Mouse (Mus musculus) intestine, embryonic 16.5 days (tissue): Measurements from ENCODE around the gene Eefsec. TPM values are rescaled to one million over a fixed set of nuclear protein-coding genes. Genes with fewer than 3 reads are reported as not detected.

Experiments
- ATAC-seq: fragments of 200-750 bp; cut with Nextera tagmentation; 2 replicates; pipeline ENCODE4 v1.8.0; 2017; ENCODE audit warnings: moderate TSS enrichment, moderate library complexity
- H3K27ac ChIP-seq: fragments of 300-500 bp; sonication (generic); 2 replicates; pipeline ENCODE4 v1.5.1; 2014; ENCODE audit warnings: mild to moderate bottlenecking, low read length
- H3K27me3 ChIP-seq: fragments of 300-500 bp; sonication (generic); replicated peaks from 2 replicates; pipeline ENCODE4 v1.6.1; 2014; ENCODE audit warnings: low read length, control low read depth, mixed read lengths; ENCODE audit not compliant: control insufficient read depth, insufficient read depth
- H3K36me3 ChIP-seq: fragments of 300-500 bp; sonication (generic); 2 replicates; pipeline ENCODE4 v1.6.1; 2014; ENCODE audit warnings: low read length, control low read depth; ENCODE audit not compliant: control insufficient read depth, insufficient read depth
- H3K4me1 ChIP-seq: fragments of 300-500 bp; sonication (generic); 2 replicates; pipeline ENCODE4 v1.6.1; 2014; ENCODE audit warnings: low read length, control low read depth, mixed read lengths; ENCODE audit not compliant: control insufficient read depth, insufficient read depth
- H3K4me2 ChIP-seq: fragments of 300-500 bp; sonication (generic); 2 replicates; pipeline ENCODE4 v1.6.1; 2014; ENCODE audit warnings: low read depth, low read length, control low read depth
- H3K4me3 ChIP-seq: fragments of 300-500 bp; sonication (generic); 2 replicates; pipeline ENCODE4 v1.5.1; 2014; ENCODE audit warnings: mild to moderate bottlenecking, low read length
- H3K9ac ChIP-seq: fragments of 300-500 bp; sonication (generic); 2 replicates; pipeline ENCODE4 v1.6.1; 2014; ENCODE audit warnings: low read depth, low read length
- H3K9me3 ChIP-seq: fragments of 300-500 bp; sonication (generic); 2 replicates; pipeline ENCODE4 v1.6.1; 2016; ENCODE audit warnings: low read length, control low read depth; ENCODE audit not compliant: control insufficient read depth
- WGBS: fragments of 180-500 bp; shearing (Covaris S2); extraction: QIAGEN DNeasy Blood & Tissue Kit; methylation state at CpG from one replicate; pipeline ENCODE4 v1.1.7; 2014; 5-methylcytosine and 5-hydroxymethylcytosine counted together
- polyA plus RNA-seq: library from polyadenylated mRNA; unstranded; fragments of >200 nt; fragmentation: Nextera tagmentation; extraction: Ambion mirVana; gene quantifications from 2 replicates; pipeline ENCODE4 v1.2.1, GENCODE M21; 2015

Eefsec gene
- polyA plus RNA-seq, 1 experiment from 2014 or later, result 34.4 TPM

DNA sequence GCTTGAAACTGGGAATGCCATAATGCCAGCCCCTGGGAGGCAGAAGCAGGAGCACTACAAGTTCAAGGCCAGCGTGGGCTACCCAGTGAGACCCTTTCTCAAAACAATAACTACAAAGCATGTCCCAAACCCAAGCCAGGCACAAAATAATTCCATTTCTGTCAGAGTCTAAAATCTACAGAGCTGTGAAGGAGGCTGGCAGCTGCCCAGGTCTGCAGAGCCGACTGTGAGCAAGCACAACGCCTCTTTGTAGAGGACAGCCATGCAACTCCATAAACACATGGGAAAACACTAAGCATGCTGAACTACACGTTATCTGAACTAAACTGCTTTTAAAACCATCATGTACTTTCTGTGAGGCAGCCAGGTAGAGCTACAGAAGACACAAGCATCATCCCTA is 7.3 kb downstream of the Eefsec start:
- Histone ChIP-seq H3K4me1 (peaks cover 6% of the 10 kb centered on the region; the same call in 1 of the 2 replicates), H3K4me3 (no peak overlapping the region), H3K27ac (no peak overlapping the region), H3K9ac (no peak overlapping the region), H3K27me3 (no peaks in the 10 kb centered on the region), H3K4me2 (no peak overlapping the region), H3K36me3 (no peaks in the 10 kb centered on the region), H3K9me3 (no peaks in the 10 kb centered on the region)
- ATAC-seq, result no peak
- WGBS, result 82% methylated on average over 4 of the region's 4 CpGs

DNA sequence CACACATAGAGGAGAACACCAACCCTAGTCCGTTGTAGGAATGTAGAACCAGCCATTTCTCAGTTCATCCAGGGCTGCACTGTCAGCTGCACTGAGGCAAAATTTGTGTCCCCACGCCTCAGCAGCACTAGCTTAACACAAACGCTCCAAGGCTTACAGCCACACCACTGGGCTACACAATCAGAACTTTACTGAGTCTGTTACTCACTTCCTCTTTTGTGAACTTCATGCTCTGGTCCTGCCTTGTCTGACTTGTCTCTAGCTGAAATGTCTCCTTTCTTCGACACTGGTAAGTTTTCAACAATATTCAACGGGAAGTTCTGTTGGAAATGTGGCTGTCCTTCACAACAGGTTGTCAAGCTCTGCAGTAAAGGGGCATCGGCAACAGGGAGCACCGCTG is 10.7 kb downstream of the Eefsec start:
- Histone ChIP-seq H3K27me3 (no peaks in the 10 kb centered on the region), H3K36me3 (no peaks in the 10 kb centered on the region), H3K4me2 (no peak overlapping the region), H3K9me3 (no peaks in the 10 kb centered on the region), H3K9ac (no peak overlapping the region), H3K4me3 (no peak overlapping the region), H3K4me1 (no peaks in the 10 kb centered on the region), H3K27ac (no peak overlapping the region)
- WGBS, result 87% methylated on average over 7 of the region's 7 CpGs
- ATAC-seq, result no peak

DNA sequence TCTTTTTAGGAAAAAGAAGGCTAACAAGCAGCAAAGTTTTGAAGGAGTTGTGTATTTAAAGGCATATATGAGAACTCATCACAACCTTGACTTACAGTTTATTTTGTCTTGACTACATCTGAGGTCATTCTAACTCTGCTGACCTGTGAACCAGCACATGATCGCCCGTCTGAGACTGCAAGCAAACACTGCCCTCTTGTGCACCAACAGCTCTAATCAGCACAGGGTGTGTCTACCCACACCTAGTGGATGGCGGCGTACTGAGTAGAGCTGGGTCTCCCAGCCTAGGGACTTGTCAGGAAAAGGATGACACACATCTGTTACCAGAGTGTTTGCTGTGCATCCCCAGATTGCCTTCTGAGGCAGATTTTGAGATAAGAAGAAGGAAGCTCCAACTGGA is 15.1 kb downstream of the Eefsec start:
- no peak overlapping the region for H3K9ac ChIP-seq
- WGBS, result 24% methylated on average over 4 of the region's 4 CpGs
- no peak overlapping the region for H3K4me2 ChIP-seq
- no peak overlapping the region for H3K27ac ChIP-seq
- ATAC-seq, result peak; percentile 91
- H3K9me3 ChIP-seq, result no peaks in the 10 kb centered on the region
- no peaks in the 10 kb centered on the region for H3K27me3 ChIP-seq
- no peaks in the 10 kb centered on the region; the same call in 1 of the 2 replicates for H3K4me1 ChIP-seq
- H3K36me3 ChIP-seq, result no peaks in the 10 kb centered on the region
- no peak overlapping the region for H3K4me3 ChIP-seq

DNA sequence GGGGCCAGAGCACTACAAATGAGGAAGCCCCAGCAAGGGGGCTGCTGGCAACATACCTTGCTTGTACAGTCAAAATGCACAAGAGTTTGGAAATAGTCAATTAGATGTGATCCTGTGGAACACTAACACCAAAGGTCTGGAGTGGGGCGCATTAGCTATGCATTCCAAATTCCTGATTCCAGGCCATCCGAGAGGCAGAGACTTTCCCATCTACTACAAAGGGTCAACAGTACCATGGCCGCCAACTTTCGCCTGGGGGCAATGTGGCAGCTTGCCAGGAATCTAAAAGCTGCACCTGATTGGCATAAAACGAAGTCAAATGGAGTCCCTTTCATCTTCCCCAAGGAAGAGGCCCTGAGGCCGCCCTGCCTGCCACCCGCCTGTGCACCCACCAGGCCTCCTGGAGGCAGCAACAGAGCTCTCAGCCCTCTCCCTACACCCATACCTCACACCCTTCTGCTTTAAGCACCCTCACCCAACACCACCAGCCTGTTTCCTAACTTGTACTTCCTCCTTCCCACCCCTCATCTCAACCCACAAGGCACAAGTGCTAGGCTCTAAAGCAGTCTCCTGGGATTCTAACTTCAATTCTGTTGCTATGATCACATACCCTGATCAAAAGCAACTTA is 30.1 kb downstream of the Eefsec start:
- H3K9ac ChIP-seq, result no peak overlapping the region
- H3K4me2 ChIP-seq, result no peak overlapping the region
- no peaks in the 10 kb centered on the region for H3K4me1 ChIP-seq
- H3K27ac ChIP-seq, result no peak overlapping the region
- H3K36me3 ChIP-seq, result no peaks in the 10 kb centered on the region
- no peaks in the 10 kb centered on the region for H3K27me3 ChIP-seq
- no peaks in the 10 kb centered on the region for H3K9me3 ChIP-seq
- no peak for ATAC-seq
- 76% methylated on average over 7 of the region's 7 CpGs for WGBS
- no peak overlapping the region for H3K4me3 ChIP-seq

DNA sequence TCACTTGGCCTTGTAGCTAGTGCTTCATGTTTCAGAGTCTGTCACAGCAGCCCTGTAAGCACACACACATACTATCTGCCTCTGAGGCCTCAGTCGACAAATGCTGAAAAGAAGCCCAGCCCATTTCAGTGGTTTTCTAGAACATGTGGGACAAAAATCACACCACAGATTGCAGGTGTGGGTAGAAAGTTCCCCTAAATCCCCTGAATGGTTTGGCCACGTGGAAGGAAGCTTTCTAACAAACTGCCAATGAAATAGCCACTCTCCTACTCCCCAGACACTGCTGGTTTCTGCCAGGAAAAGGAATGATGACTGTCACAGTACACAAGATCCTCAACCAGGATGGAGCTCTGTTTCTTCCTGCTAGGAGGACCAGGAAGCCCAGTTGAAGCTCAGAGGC is 33.7 kb downstream of the Eefsec start:
- H3K27ac ChIP-seq, result no peak overlapping the region
- no peak overlapping the region for H3K9ac ChIP-seq
- no peak for ATAC-seq
- H3K36me3 ChIP-seq, result no peaks in the 10 kb centered on the region
- H3K4me2 ChIP-seq, result no peak overlapping the region
- peaks cover 6% of the 10 kb centered on the region; the same call in 1 of the 2 replicates for H3K4me1 ChIP-seq
- H3K4me3 ChIP-seq, result no peak overlapping the region
- H3K27me3 ChIP-seq, result no peaks in the 10 kb centered on the region
- 62% methylated on average over 2 of the region's 2 CpGs for WGBS
- H3K9me3 ChIP-seq, result no peaks in the 10 kb centered on the region

DNA sequence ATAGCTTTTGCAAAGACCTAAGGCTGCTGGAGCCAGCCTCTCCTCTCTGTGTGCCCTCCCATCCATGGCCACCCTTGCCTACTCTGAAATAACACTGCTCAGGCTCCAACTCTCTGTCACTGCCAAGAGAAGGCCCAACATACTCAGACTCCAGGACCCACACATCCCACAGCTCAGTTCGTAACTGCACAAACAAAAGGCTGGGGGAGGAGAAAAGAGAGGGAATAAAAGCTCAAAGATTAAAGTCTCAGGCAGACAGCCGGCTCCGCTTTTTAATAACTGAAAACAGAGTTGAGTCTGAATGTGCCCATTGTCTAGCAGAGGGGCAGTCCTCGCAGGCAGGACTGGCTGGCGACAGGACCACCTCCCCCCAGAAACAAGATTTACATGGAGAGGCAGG is 36.8 kb downstream of the Eefsec start:
- 52% methylated on average over 5 of the region's 5 CpGs for WGBS
- no peak overlapping the region for H3K4me2 ChIP-seq
- H3K9ac ChIP-seq, result no peak overlapping the region
- ATAC-seq, result no peak
- H3K4me3 ChIP-seq, result no peak overlapping the region
- peaks cover 6% of the 10 kb centered on the region; the same call in 1 of the 2 replicates for H3K4me1 ChIP-seq
- H3K27me3 ChIP-seq, result no peaks in the 10 kb centered on the region
- no peak overlapping the region for H3K27ac ChIP-seq
- H3K36me3 ChIP-seq, result no peaks in the 10 kb centered on the region
- H3K9me3 ChIP-seq, result no peaks in the 10 kb centered on the region

DNA sequence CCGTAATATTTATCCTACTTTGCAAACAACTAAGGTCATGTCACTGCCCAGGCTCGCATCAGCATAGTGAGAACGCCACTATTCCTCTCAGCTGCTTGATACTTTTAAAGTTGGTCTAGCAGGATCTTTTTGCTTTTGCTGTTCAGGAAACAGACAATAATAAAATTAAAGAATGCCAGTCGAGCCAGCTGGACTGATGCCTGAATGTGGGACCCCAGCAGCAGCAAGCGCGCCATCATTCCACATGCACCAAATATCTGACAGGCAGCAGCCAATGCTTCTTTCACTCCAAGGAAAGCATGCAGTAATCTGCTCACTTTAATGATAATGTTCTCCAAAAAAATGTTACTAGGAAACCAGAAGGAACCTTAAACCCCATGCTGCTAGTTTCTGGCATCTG is 45.9 kb downstream of the Eefsec start:
- H3K4me1 ChIP-seq, result no peaks in the 10 kb centered on the region
- 72% methylated on average over 6 of the region's 6 CpGs for WGBS

DNA sequence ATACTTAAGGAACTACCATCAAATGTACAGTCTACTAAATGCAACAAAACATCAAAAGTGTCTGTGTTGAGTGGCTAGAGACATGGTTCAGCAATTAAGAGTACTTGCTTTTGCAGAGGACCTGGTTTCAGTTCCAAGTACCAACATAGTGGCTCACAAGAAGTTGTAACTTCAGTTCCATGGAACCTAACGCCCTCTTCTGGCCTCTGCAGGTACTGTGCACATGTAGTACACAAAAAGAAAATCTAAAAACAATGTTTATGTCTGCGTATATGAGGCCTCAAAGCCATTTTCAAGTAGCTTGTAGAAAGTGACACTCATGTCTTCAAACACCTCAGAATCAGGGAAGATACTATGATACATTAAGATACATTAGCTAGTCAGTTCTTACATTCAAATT is 48.4 kb downstream of the Eefsec start:
- Histone ChIP-seq H3K4me3 (no peak overlapping the region), H3K27ac (no peak overlapping the region), H3K9ac (no peak overlapping the region), H3K4me1 (no peaks in the 10 kb centered on the region; the same call in 1 of the 2 replicates), H3K9me3 (no peaks in the 10 kb centered on the region), H3K36me3 (no peaks in the 10 kb centered on the region), H3K4me2 (no peak overlapping the region), H3K27me3 (no peaks in the 10 kb centered on the region)
- WGBS, result 78% methylated on average over 2 of the region's 2 CpGs
- no peak for ATAC-seq

More for the DNA sequence above, 45.9 kb downstream of the Eefsec start:
- ATAC-seq, result no peak
- Histone ChIP-seq H3K9ac (no peak overlapping the region), H3K4me3 (no peak overlapping the region), H3K27ac (no peak overlapping the region), H3K27me3 (no peaks in the 10 kb centered on the region), H3K4me2 (no peak overlapping the region), H3K9me3 (no peaks in the 10 kb centered on the region), H3K36me3 (no peaks in the 10 kb centered on the region)

DNA sequence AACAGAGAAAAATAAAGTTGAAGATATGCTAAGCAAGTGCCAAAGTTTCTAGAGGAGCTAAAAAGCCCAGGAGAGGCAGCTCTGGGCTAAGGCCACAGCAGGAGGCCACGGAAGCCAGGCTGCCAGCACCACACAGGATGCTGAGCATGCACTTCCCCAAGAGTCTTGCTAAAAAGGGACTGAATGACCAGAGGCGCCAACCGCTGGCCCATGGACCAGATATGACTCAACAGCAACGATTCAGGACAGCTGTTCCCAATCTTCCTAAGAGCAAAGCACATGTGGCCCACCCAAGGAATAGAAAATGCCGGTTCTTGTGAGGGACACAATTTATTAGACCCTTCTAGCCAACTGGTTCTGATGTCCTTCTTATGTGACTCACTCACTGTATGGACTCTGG is 57.4 kb downstream of the Eefsec start:
- H3K4me1 ChIP-seq, result peaks cover 13% of the 10 kb centered on the region
- WGBS, result 70% methylated on average over 5 of the region's 5 CpGs
- no peak overlapping the region for H3K4me3 ChIP-seq
- no peaks in the 10 kb centered on the region for H3K36me3 ChIP-seq
- H3K9ac ChIP-seq, result no peak overlapping the region
- H3K9me3 ChIP-seq, result no peaks in the 10 kb centered on the region
- H3K4me2 ChIP-seq, result no peak overlapping the region
- ATAC-seq, result peak; percentile 32; the same call in 1 of the 2 replicates
- peak overlapping the region; percentile 77 for H3K27ac ChIP-seq
- no peaks in the 10 kb centered on the region for H3K27me3 ChIP-seq
